Mouse (Mus musculus) spleen, adult 2 months (tissue): ENCODE data around the gene Exoc6b. TPM values are rescaled to one million over a fixed set of nuclear protein-coding genes. Genes with fewer than 3 reads are reported as not detected.

Source experiments
- DNase-seq, 2 experiments: peaks; one replicate each; pipeline versions ENCODE4 v3.0.0 to v3.0.0-alpha.2; 2012 to 2021; ENCODE audit warnings: low spot score in 2 of 2, low read depth in 1 of 2
- H3K27ac ChIP-seq: fragments of 200-500 bp; 2 replicates; pipeline ENCODE4 v1.5.1; 2012; ENCODE audit warnings: low read length, inconsistent platforms; ENCODE audit not compliant: insufficient read depth
- H3K27me3 ChIP-seq: fragments of 200-500 bp; 2 replicates; pipeline ENCODE4 v1.6.1; 2012; ENCODE audit warnings: mild to moderate bottlenecking, moderate library complexity, low read length, inconsistent platforms; ENCODE audit not compliant: control insufficient read depth, insufficient read depth
- H3K36me3 ChIP-seq: fragments of 200-500 bp; 2 replicates; pipeline ENCODE4 v1.6.1; 2012; ENCODE audit warnings: mild to moderate bottlenecking, low read length, inconsistent platforms; ENCODE audit not compliant: control insufficient read depth, insufficient read depth
- H3K4me1 ChIP-seq: fragments of 200-500 bp; 2 replicates; pipeline ENCODE4 v1.6.1; 2011; ENCODE audit warnings: inconsistent platforms; ENCODE audit not compliant: control insufficient read depth, insufficient read depth, insufficient read length
- H3K4me3 ChIP-seq: fragments of 200-500 bp; 2 replicates; pipeline ENCODE4 v1.5.1; 2011; ENCODE audit warnings: mild to moderate bottlenecking, inconsistent platforms; ENCODE audit not compliant: insufficient read depth, insufficient read length; ENCODE audit errors: extremely low read depth
- CTCF ChIP-seq: fragments of 200-500 bp; IDR thresholded peaks from 2 replicates; pipeline ENCODE4 v1.5.1; 2011; ENCODE audit warnings: mild to moderate bottlenecking, inconsistent platforms; ENCODE audit not compliant: insufficient read depth, insufficient read length, insufficient replicate concordance; ENCODE audit errors: extremely low read depth
- POLR2A ChIP-seq: fragments of 200-500 bp; IDR thresholded peaks from 2 replicates; pipeline ENCODE4 v1.6.1; 2011; ENCODE audit warnings: low read depth, low read length, inconsistent platforms
- WGBS: fragments of 180-500 bp; shearing (Covaris S2); methylation state at CpG from one replicate; pipeline ENCODE4 v1.1.7; 2018; 5-methylcytosine and 5-hydroxymethylcytosine counted together
- polyA plus RNA-seq: library from polyadenylated mRNA; depleted of rRNA; stranded (reverse); fragments of >200 nt; gene quantifications from 2 replicates; pipeline ENCODE4 v1.2.3, GENCODE M21; 2012

Exoc6b gene
- polyA plus RNA-seq, 1 experiment, result 3.1 TPM

- DNase-seq, result no peak
- Histone ChIP-seq H3K27me3 (peaks cover 21% of the 10 kb centered on the region), H3K4me1 (peaks cover 2% of the 10 kb centered on the region), H3K4me3 (no peak overlapping the region), H3K36me3 (no peaks in the 10 kb centered on the region), H3K27ac (no peak overlapping the region)
- TF ChIP-seq CTCF, result no peak
- WGBS, result 52% methylated on average over 5 of the region's 5 CpGs
Observed at GRCm38 (mm10) chr6:84582826-84583225, 486.5 kb downstream of the Exoc6b start.

- peaks cover 2% of the 10 kb centered on the region; the same call in 1 of the 2 replicates for H3K4me1 ChIP-seq
- no peak overlapping the region for H3K27ac ChIP-seq
- no peak overlapping the region for H3K4me3 ChIP-seq
- DNase-seq, result no peak
- H3K27me3 ChIP-seq, result peaks cover 16% of the 10 kb centered on the region
- 72% methylated on average over 9 of the region's 9 CpGs for WGBS
- no peak for TF ChIP-seq POLR2A
- no peak for TF ChIP-seq CTCF
- no peaks in the 10 kb centered on the region for H3K36me3 ChIP-seq
Observed at GRCm38 (mm10) chr6:84581833-84582445, 487.4 kb downstream of the Exoc6b start.

- DNase-seq, result no peak
- H3K27ac ChIP-seq, result no peak overlapping the region
- TF ChIP-seq CTCF, result no peak
- TF ChIP-seq POLR2A, result no peak
- peaks cover 2% of the 10 kb centered on the region; the same call in 1 of the 2 replicates for H3K4me1 ChIP-seq
- H3K27me3 ChIP-seq, result peaks cover 14% of the 10 kb centered on the region
- no peak overlapping the region for H3K4me3 ChIP-seq
- H3K36me3 ChIP-seq, result no peaks in the 10 kb centered on the region
- WGBS, result 76% methylated on average over 6 of the region's 6 CpGs
Observed at GRCm38 (mm10) chr6:84580979-84581832, 488.1 kb downstream of the Exoc6b start.

GRCm38 (mm10) chr6:84579508-84579907 is 489.8 kb downstream of the Exoc6b start:
- no peak for DNase-seq
- 70% methylated on average over 8 of the region's 8 CpGs for WGBS
- H3K27ac ChIP-seq, result no peak overlapping the region
- peaks cover 5% of the 10 kb centered on the region; the same call in 1 of the 2 replicates for H3K27me3 ChIP-seq
- peaks cover 2% of the 10 kb centered on the region; the same call in 1 of the 2 replicates for H3K4me1 ChIP-seq
- H3K4me3 ChIP-seq, result no peak overlapping the region
- TF ChIP-seq POLR2A (no peak), CTCF (no peak)
- H3K36me3 ChIP-seq, result no peaks in the 10 kb centered on the region

- no peak for DNase-seq
- peak; percentile 18; the same call in 1 of the 2 replicates for TF ChIP-seq CTCF
- no peak for TF ChIP-seq POLR2A
Observed at GRCm38 (mm10) chr6:84578928-84579327, 490.4 kb downstream of the Exoc6b start.

GRCm38 (mm10) chr6:84577898-84578297 is 491.4 kb downstream of the Exoc6b start:
- no peak for DNase-seq
- Histone ChIP-seq H3K27me3 (no peaks in the 10 kb centered on the region), H3K4me3 (no peak overlapping the region), H3K36me3 (no peaks in the 10 kb centered on the region), H3K4me1 (no peaks in the 10 kb centered on the region), H3K27ac (no peak overlapping the region)
- TF ChIP-seq CTCF (no peak), POLR2A (no peak)
- 67% methylated on average over 4 of the region's 4 CpGs for WGBS

More at GRCm38 (mm10) chr6:84578928-84579327, 490.4 kb downstream of the Exoc6b start:
- Histone ChIP-seq H3K27ac (no peak overlapping the region), H3K4me1 (peaks cover 2% of the 10 kb centered on the region; the same call in 1 of the 2 replicates), H3K36me3 (no peaks in the 10 kb centered on the region), H3K4me3 (no peak overlapping the region), H3K27me3 (peaks cover 4% of the 10 kb centered on the region; the same call in 1 of the 2 replicates)
- WGBS, result 19% methylated on average over 5 of the region's 5 CpGs
